Mouse (Mus musculus) stomach, postnatal 0 days (tissue): ENCODE data around the gene Agrp. TPM values are rescaled to one million over a fixed set of nuclear protein-coding genes. Genes with fewer than 3 reads are reported as not detected.
A peak's percentile ranks its signal among the peaks of the same experiment; 100 is the strongest.

Experiments
- ATAC-seq: fragments of 200-750 bp; cut with Nextera tagmentation; 2 replicates; pipeline ENCODE4 v1.8.0; 2017; ENCODE audit not compliant: low FRiP score, low TSS enrichment
- DNase-seq: peaks from one replicate; pipeline ENCODE4 v3.0.0-alpha.2; 2016; ENCODE audit warnings: low spot score
- H3K27ac ChIP-seq: fragments of 300-500 bp; sonication (generic); replicated peaks from 2 replicates; pipeline ENCODE4 v1.5.1; 2014; ENCODE audit warnings: mild to moderate bottlenecking, control low read depth
- H3K27me3 ChIP-seq: fragments of 300-500 bp; sonication (generic); 2 replicates; pipeline ENCODE4 v1.6.1; 2014; ENCODE audit warnings: low read length; ENCODE audit not compliant: control insufficient read depth, insufficient read depth
- H3K36me3 ChIP-seq: fragments of 300-500 bp; sonication (generic); 2 replicates; pipeline ENCODE4 v1.6.1; 2014; ENCODE audit warnings: low read length, mixed read lengths; ENCODE audit not compliant: control insufficient read depth, insufficient read depth
- H3K4me1 ChIP-seq: fragments of 300-500 bp; sonication (generic); replicated peaks from 2 replicates; pipeline ENCODE4 v1.6.1; 2014; ENCODE audit warnings: antibody characterized with exemption; ENCODE audit not compliant: control insufficient read depth, insufficient read depth
- H3K4me2 ChIP-seq: fragments of 300-500 bp; sonication (generic); replicated peaks from 2 replicates; pipeline ENCODE4 v1.6.1; 2014; ENCODE audit warnings: low read depth, mild to moderate bottlenecking, control low read depth, moderate library complexity
- H3K4me3 ChIP-seq: fragments of 300-500 bp; sonication (generic); 2 replicates; pipeline ENCODE4 v1.5.1; 2014; ENCODE audit warnings: low read depth, low read length, control low read depth
- H3K9ac ChIP-seq: fragments of 300-500 bp; sonication (generic); 2 replicates; pipeline ENCODE4 v1.6.1; 2014; ENCODE audit warnings: mild to moderate bottlenecking, low read length, control low read depth, mixed read lengths
- H3K9me3 ChIP-seq: fragments of 300-500 bp; sonication (generic); 2 replicates; pipeline ENCODE4 v1.6.1; 2016; ENCODE audit warnings: low read length; ENCODE audit not compliant: control insufficient read depth
- CTCF ChIP-seq: IDR thresholded peaks from 2 replicates; pipeline ENCODE4 v1.5.1; 2016; ENCODE audit warnings: antibody characterized with exemption, low read depth, mild to moderate bottlenecking, moderate library complexity
- EP300 ChIP-seq: optimal IDR thresholded peaks from 2 replicates; pipeline ENCODE3; 2016; ENCODE audit warnings: antibody characterized with exemption
- WGBS: fragments of 180-500 bp; shearing (Covaris S2); extraction: QIAGEN DNeasy Blood & Tissue Kit; methylation state at CpG from one replicate; pipeline ENCODE4 v1.1.7; 2014; 5-methylcytosine and 5-hydroxymethylcytosine counted together
- polyA plus RNA-seq: library from polyadenylated mRNA; unstranded; fragments of >200 nt; fragmentation: Nextera tagmentation; extraction: Ambion mirVana; gene quantifications from 2 replicates; pipeline ENCODE4 v1.2.1, GENCODE M21; 2015

The Agrp gene
- polyA plus RNA-seq, 1 experiment from 2014 or later, result 0.45 TPM

GRCm38 (mm10) chr8:105573427-105573826 is 63.8 kb downstream of the Agrp start:
- no peaks in the 10 kb centered on the region for H3K27me3 ChIP-seq
- H3K9ac ChIP-seq, result no peak overlapping the region
- no peak overlapping the region for H3K4me2 ChIP-seq
- no peak for ATAC-seq
- peak; percentile 19 for DNase-seq
- H3K4me3 ChIP-seq, result no peak overlapping the region
- no peaks in the 10 kb centered on the region for H3K4me1 ChIP-seq
- no peaks in the 10 kb centered on the region for H3K36me3 ChIP-seq
- H3K9me3 ChIP-seq, result no peaks in the 10 kb centered on the region
- TF ChIP-seq CTCF (0 out of 2 replicates have a peak, but pooled peaks have one; percentile 4), EP300 (no peak)
- H3K27ac ChIP-seq, result no peak overlapping the region

- Histone ChIP-seq H3K9ac (no peak overlapping the region), H3K9me3 (no peaks in the 10 kb centered on the region), H3K4me1 (peaks cover 5% of the 10 kb centered on the region; the same call in 1 of the 2 replicates), H3K27me3 (no peaks in the 10 kb centered on the region), H3K27ac (0 out of 2 replicates have a peak overlapping the region, but pooled peaks have one; percentile 18), H3K36me3 (no peaks in the 10 kb centered on the region), H3K4me3 (no peak overlapping the region), H3K4me2 (no peak overlapping the region)
- ATAC-seq (peak; percentile 63), DNase-seq (no peak)
- WGBS, result 77% methylated on average over 9 of the region's 9 CpGs
- TF ChIP-seq CTCF (no peak), EP300 (no peak)
Measured at GRCm38 (mm10) chr8:105571810-105572209, 65.4 kb downstream of the Agrp start.

GRCm38 (mm10) chr8:105566703-105567595 is 70.2 kb downstream of the Agrp start:
- TF ChIP-seq CTCF (0 out of 2 replicates have a peak, but pooled peaks have one; percentile 1), EP300 (no peak)
- Histone ChIP-seq H3K4me1 (peaks cover 5% of the 10 kb centered on the region; the same call in 1 of the 2 replicates), H3K4me2 (peak overlapping the region; percentile 90), H3K9ac (peak overlapping the region; percentile 65), H3K36me3 (no peaks in the 10 kb centered on the region), H3K9me3 (no peaks in the 10 kb centered on the region), H3K27me3 (no peaks in the 10 kb centered on the region), H3K4me3 (peak overlapping the region; percentile 90), H3K27ac (no peak overlapping the region)
- 19% methylated on average over 27 of the region's 27 CpGs for WGBS
- DNase-seq (peak; percentile 25), ATAC-seq (no peak)

- H3K27me3 ChIP-seq, result no peaks in the 10 kb centered on the region
- H3K36me3 ChIP-seq, result no peaks in the 10 kb centered on the region
- peak; percentile 98 for ATAC-seq
- no peaks in the 10 kb centered on the region for H3K9me3 ChIP-seq
- H3K4me2 ChIP-seq, result peak within 1 kb of the TSS; percentile 90
- peak; percentile 99 for DNase-seq
- TF ChIP-seq EP300, result no peak
- peak; percentile 93 for TF ChIP-seq CTCF
- H3K27ac ChIP-seq, result peak within 1 kb of the TSS; percentile 91
- peak within 1 kb of the TSS; percentile 90 for H3K4me3 ChIP-seq
- peak within 1 kb of the TSS; percentile 91 for H3K9ac ChIP-seq
- peaks cover 5% of the 10 kb centered on the region; the same call in 1 of the 2 replicates for H3K4me1 ChIP-seq
- 3% methylated on average over 53 of the region's 53 CpGs for WGBS
Measured at GRCm38 (mm10) chr8:105565952-105566702, 71.1 kb downstream of the Agrp start, which contains the start of gene Atp6v0d1. Gene Atp6v0d1, minus strand, starts transcription at chr8:105566047.

- Histone ChIP-seq H3K27ac (peak overlapping the region; percentile 91), H3K4me1 (peaks cover 5% of the 10 kb centered on the region; the same call in 1 of the 2 replicates), H3K27me3 (no peaks in the 10 kb centered on the region), H3K4me3 (peak overlapping the region; percentile 90), H3K36me3 (no peaks in the 10 kb centered on the region), H3K9ac (peak overlapping the region; percentile 91), H3K4me2 (peak overlapping the region; percentile 90), H3K9me3 (no peaks in the 10 kb centered on the region)
- DNase-seq, result no peak
- TF ChIP-seq CTCF, result peak; percentile 17; the same call in 1 of the 2 replicates
- no peak for TF ChIP-seq EP300
- WGBS, result under 1% methylated on average over 31 of the region's 31 CpGs
- peak; percentile 69 for ATAC-seq
Measured at GRCm38 (mm10) chr8:105565401-105565881, 71.8 kb downstream of the Agrp start.
